23 mouse cellular contexts compared by ENCODE assay signal in the genomic region with DNA sequence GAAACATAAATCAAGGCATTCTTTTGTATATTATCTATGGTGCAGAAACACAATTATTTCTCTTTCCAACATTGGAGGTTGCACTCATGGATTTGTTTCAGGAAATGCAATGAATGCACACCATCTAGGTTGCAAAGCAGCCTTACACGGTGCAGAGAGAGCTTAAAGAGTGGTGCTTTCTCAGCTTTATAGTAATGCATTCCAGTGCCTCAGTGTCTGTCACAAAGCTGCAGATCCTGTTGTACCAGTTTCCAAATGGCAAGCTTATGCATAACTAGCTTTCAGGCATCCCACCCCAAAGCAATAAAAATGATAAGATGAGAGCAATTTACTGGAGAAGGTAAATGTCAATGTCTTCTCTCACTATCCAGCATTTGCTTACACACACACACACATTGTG.
DNase-seq lines count a peak whose midpoint lies in the region; ATAC-seq lines count a peak whose summit lies in the region.
"Had no signal": no experiment of that assay in that cellular context is flagged by ENCODE, and none has a peak within 500 bp of the region (broad histone marks: within the 10 kb centered on the region; RNA-seq: fewer than 3 reads in every experiment).

No protein-coding gene starts in this region.

- no peak for ATAC-seq in embryonic facial prominence, embryonic 11.5 days (replicated peaks; ENCODE audit: insufficient number of reproducible peaks, low FRiP score, low TSS enrichment, low read depth)
- ATAC-seq in embryonic facial prominence, embryonic 12.5 days (ENCODE audit: insufficient number of reproducible peaks, insufficient read depth, low FRiP score, low TSS enrichment): peak; percentile 67; the same call in 1 of the 2 replicates
- peak; percentile 76; the same call in 1 of the 2 replicates for ATAC-seq in embryonic facial prominence, embryonic 14.5 days (ENCODE audit: low read depth)
- ATAC-seq in intestine, embryonic 15.5 days: peak; percentile 96
- ATAC-seq in erythroid progenitor cell, adult 5-6 weeks (replicated peaks; ENCODE audit: low FRiP score, poor library complexity, severe bottlenecking): no peak
- ATAC-seq: forebrain, embryonic 16.5 days; hindbrain, embryonic 16.5 days had no signal

- H3K36me3 ChIP-seq in embryonic facial prominence, embryonic 11.5 days (replicated peaks; ENCODE audit: control insufficient read depth, insufficient read depth, low read depth, low read length): no peaks in the 10 kb centered on the region
- H3K36me3 ChIP-seq in embryonic facial prominence, embryonic 10.5 days (replicated peaks): no peaks in the 10 kb centered on the region
- H3K36me3 ChIP-seq in embryonic facial prominence, embryonic 12.5 days: no peaks in the 10 kb centered on the region
- H3K36me3 ChIP-seq in embryonic facial prominence, embryonic 14.5 days (ENCODE audit: control insufficient read depth, insufficient read depth, low read length): no peaks in the 10 kb centered on the region
- no peaks in the 10 kb centered on the region for H3K36me3 ChIP-seq in intestine, embryonic 15.5 days
- H3K36me3 ChIP-seq: forebrain, embryonic 12.5 days; heart, embryonic 10.5 days; hindbrain, embryonic 12.5 days had no signal

- H3K9me3 ChIP-seq in embryonic facial prominence, embryonic 11.5 days (replicated peaks; ENCODE audit: control insufficient read depth, low read length): no peaks in the 10 kb centered on the region
- no peaks in the 10 kb centered on the region for H3K9me3 ChIP-seq in embryonic facial prominence, embryonic 10.5 days
- no peaks in the 10 kb centered on the region for H3K9me3 ChIP-seq in embryonic facial prominence, embryonic 12.5 days
- no peaks in the 10 kb centered on the region for H3K9me3 ChIP-seq in embryonic facial prominence, embryonic 14.5 days (ENCODE audit: control insufficient read depth, low read length)
- H3K9me3 ChIP-seq in intestine, embryonic 15.5 days: no peaks in the 10 kb centered on the region
- H3K9me3 ChIP-seq: forebrain, embryonic 12.5 days; heart, embryonic 10.5 days; hindbrain, embryonic 12.5 days had no signal

- no peak overlapping the region for H3K4me2 ChIP-seq in embryonic facial prominence, embryonic 11.5 days (ENCODE audit: low read depth, low read length)
- H3K4me2 ChIP-seq in embryonic facial prominence, embryonic 12.5 days (replicated peaks): no peak overlapping the region
- H3K4me2 ChIP-seq in embryonic facial prominence, embryonic 14.5 days (ENCODE audit: low read depth, low read length): no peak overlapping the region
- no peak overlapping the region for H3K4me2 ChIP-seq in intestine, embryonic 15.5 days (replicated peaks)
- H3K4me2 ChIP-seq: forebrain, embryonic 12.5 days; hindbrain, embryonic 12.5 days had no signal

- peak; percentile 49 for DNase-seq in embryonic facial prominence, embryonic 11.5 days (ENCODE audit: low spot score)
- no peak for DNase-seq in embryonic facial prominence, embryonic 10.5 days (ENCODE audit: low spot score)
- DNase-seq in embryonic facial prominence, embryonic 14.5 days (ENCODE audit: low spot score): peak; percentile 82
- no peak for DNase-seq in cerebellum, postnatal 10 days
- DNase-seq: adrenal gland, adult 2 months; adrenal gland, postnatal 25 days; cerebellum, adult 18-20 months; cerebellum, postnatal 14 days; gastrocnemius, postnatal 36 days; heart, adult 18-20 months; heart, postnatal 10 days; heart, postnatal 4 days; kidney, adult 11 months; kidney, adult 9 months had no signal

- H3K27ac ChIP-seq in embryonic facial prominence, embryonic 11.5 days (replicated peaks; ENCODE audit: low read depth, low read length): no peak overlapping the region
- H3K27ac ChIP-seq in embryonic facial prominence, embryonic 10.5 days (replicated peaks): no peak overlapping the region
- no peak overlapping the region for H3K27ac ChIP-seq in embryonic facial prominence, embryonic 12.5 days
- no peak overlapping the region for H3K27ac ChIP-seq in embryonic facial prominence, embryonic 14.5 days (replicated peaks; ENCODE audit: low read depth, low read length)
- no peak overlapping the region for H3K27ac ChIP-seq in intestine, embryonic 15.5 days
- H3K27ac ChIP-seq: forebrain, embryonic 12.5 days; heart, embryonic 10.5 days; hindbrain, embryonic 12.5 days had no signal

- no peak overlapping the region for H3K4me3 ChIP-seq in embryonic facial prominence, embryonic 11.5 days (ENCODE audit: low read depth, low read length)
- no peak overlapping the region for H3K4me3 ChIP-seq in embryonic facial prominence, embryonic 10.5 days
- H3K4me3 ChIP-seq in embryonic facial prominence, embryonic 12.5 days: no peak overlapping the region
- H3K4me3 ChIP-seq in embryonic facial prominence, embryonic 14.5 days (ENCODE audit: low read depth, low read length): no peak overlapping the region
- no peak overlapping the region for H3K4me3 ChIP-seq in intestine, embryonic 15.5 days (replicated peaks)
- H3K4me3 ChIP-seq: forebrain, embryonic 12.5 days; heart, embryonic 10.5 days; hindbrain, embryonic 12.5 days had no signal

- no peaks in the 10 kb centered on the region for H3K4me1 ChIP-seq in embryonic facial prominence, embryonic 11.5 days (ENCODE audit: control insufficient read depth, insufficient read depth, low read length)
- no peaks in the 10 kb centered on the region for H3K4me1 ChIP-seq in embryonic facial prominence, embryonic 10.5 days
- H3K4me1 ChIP-seq in embryonic facial prominence, embryonic 12.5 days: no peaks in the 10 kb centered on the region
- no peaks in the 10 kb centered on the region for H3K4me1 ChIP-seq in embryonic facial prominence, embryonic 14.5 days (ENCODE audit: control insufficient read depth, insufficient read depth, low read length)
- H3K4me1 ChIP-seq in intestine, embryonic 15.5 days (replicated peaks): no peaks in the 10 kb centered on the region
- H3K4me1 ChIP-seq: forebrain, embryonic 12.5 days; heart, embryonic 10.5 days; hindbrain, embryonic 12.5 days had no signal

- H3K9ac ChIP-seq in embryonic facial prominence, embryonic 11.5 days (replicated peaks; ENCODE audit: low read length): no peak overlapping the region
- no peak overlapping the region for H3K9ac ChIP-seq in embryonic facial prominence, embryonic 12.5 days
- H3K9ac ChIP-seq in embryonic facial prominence, embryonic 14.5 days (ENCODE audit: low read depth, low read length): no peak overlapping the region
- no peak overlapping the region for H3K9ac ChIP-seq in intestine, embryonic 15.5 days
- H3K9ac ChIP-seq: forebrain, embryonic 12.5 days; hindbrain, embryonic 12.5 days had no signal

- WGBS in embryonic facial prominence, embryonic 11.5 days: 80% methylated on average over 1 of the region's 1 CpGs
- WGBS in embryonic facial prominence, embryonic 10.5 days: 62% methylated on average over 1 of the region's 1 CpGs
- 61% methylated on average over 1 of the region's 1 CpGs for WGBS in embryonic facial prominence, embryonic 12.5 days
- WGBS in embryonic facial prominence, embryonic 14.5 days: 54% methylated on average over 1 of the region's 1 CpGs
- 42% methylated on average over 1 of the region's 1 CpGs for WGBS in intestine, embryonic 15.5 days

- no peaks in the 10 kb centered on the region for H3K27me3 ChIP-seq in embryonic facial prominence, embryonic 11.5 days (ENCODE audit: control insufficient read depth, insufficient read depth, low read length)
- no peaks in the 10 kb centered on the region for H3K27me3 ChIP-seq in embryonic facial prominence, embryonic 10.5 days (replicated peaks; ENCODE audit: low read depth, poor library complexity, severe bottlenecking)
- H3K27me3 ChIP-seq in embryonic facial prominence, embryonic 12.5 days: no peaks in the 10 kb centered on the region
- no peaks in the 10 kb centered on the region for H3K27me3 ChIP-seq in embryonic facial prominence, embryonic 14.5 days (replicated peaks; ENCODE audit: control insufficient read depth, insufficient read depth, low read length)
- H3K27me3 ChIP-seq in intestine, embryonic 15.5 days (replicated peaks): no peaks in the 10 kb centered on the region
- H3K27me3 ChIP-seq: CH12.LX; forebrain, embryonic 12.5 days; hindbrain, embryonic 12.5 days had no signal

Comparison
In these comparisons a context has a peak if more than half of its experiments do, and no peak if none do; other contexts are left out.
1. ATAC-seq: peak in embryonic facial prominence, embryonic 12.5 days (single experiment), embryonic facial prominence, embryonic 14.5 days (single experiment) and intestine, embryonic 15.5 days (single experiment); none in embryonic facial prominence, embryonic 11.5 days (single experiment) and erythroid progenitor cell, adult 5-6 weeks (single experiment).
2. DNase-seq: peak in embryonic facial prominence, embryonic 11.5 days (single experiment) and embryonic facial prominence, embryonic 14.5 days (single experiment); none in embryonic facial prominence, embryonic 10.5 days (single experiment) and cerebellum, postnatal 10 days (0 of 2).